9 mouse cellular contexts compared by ENCODE assay signal in the genomic region with DNA sequence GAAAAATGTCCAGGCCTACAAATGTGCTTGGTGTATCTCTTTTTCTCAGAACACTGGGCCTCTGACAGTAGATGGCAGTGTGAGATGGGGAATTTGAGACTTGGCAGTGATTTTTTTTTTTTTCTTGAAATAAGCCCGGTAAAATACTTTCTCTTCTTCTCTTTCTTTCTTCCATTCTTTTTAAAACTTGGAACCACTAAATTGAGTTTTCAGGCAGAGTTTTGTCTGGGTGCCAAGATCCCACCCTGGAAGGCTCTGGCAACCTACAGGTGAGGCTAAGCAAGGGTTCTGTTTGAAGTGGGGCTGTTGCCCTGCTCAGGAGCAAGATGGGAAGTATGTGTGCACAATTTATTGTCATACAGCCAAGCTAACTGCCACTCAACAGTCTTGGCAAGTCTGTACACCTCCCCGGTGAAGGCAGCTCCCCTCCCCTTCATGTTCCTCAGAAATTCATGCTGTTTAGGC.
DNase-seq lines count a peak whose midpoint lies in the region; ATAC-seq lines count a peak whose summit lies in the region.
"Had no signal": no experiment of that assay in that cellular context is flagged by ENCODE, and none has a peak within 500 bp of the region (broad histone marks: within the 10 kb centered on the region; RNA-seq: fewer than 3 reads in every experiment).

No protein-coding gene starts in this region.

- no peak overlapping the region for H3K27ac ChIP-seq in kidney, embryonic 15.5 days
- H3K27ac ChIP-seq in stomach, embryonic 16.5 days (ENCODE audit: low read length), result no peak overlapping the region
- H3K27ac ChIP-seq in midbrain, embryonic 16.5 days (ENCODE audit: low read length), result no peak overlapping the region
- H3K27ac ChIP-seq: liver, embryonic 13.5 days had no signal

- H3K27me3 ChIP-seq in kidney, embryonic 15.5 days, result no peaks in the 10 kb centered on the region
- no peaks in the 10 kb centered on the region for H3K27me3 ChIP-seq in stomach, embryonic 16.5 days (ENCODE audit: control insufficient read depth, insufficient read depth, low read length)
- no peaks in the 10 kb centered on the region for H3K27me3 ChIP-seq in midbrain, embryonic 16.5 days (ENCODE audit: control insufficient read depth, insufficient read depth, low read depth, low read length)
- H3K27me3 ChIP-seq: liver, embryonic 13.5 days had no signal

- no peak overlapping the region for H3K4me3 ChIP-seq in kidney, embryonic 15.5 days (replicated peaks)
- no peak overlapping the region for H3K4me3 ChIP-seq in stomach, embryonic 16.5 days (replicated peaks; ENCODE audit: low read length)
- no peak overlapping the region for H3K4me3 ChIP-seq in midbrain, embryonic 16.5 days (ENCODE audit: low read depth, low read length)
- H3K4me3 ChIP-seq: liver, embryonic 13.5 days had no signal

- H3K9me3 ChIP-seq in kidney, embryonic 15.5 days (replicated peaks), result no peaks in the 10 kb centered on the region
- H3K9me3 ChIP-seq in stomach, embryonic 16.5 days (replicated peaks; ENCODE audit: control insufficient read depth, low read length), result no peaks in the 10 kb centered on the region
- H3K9me3 ChIP-seq in midbrain, embryonic 16.5 days (replicated peaks; ENCODE audit: control insufficient read depth, low read length, poor library complexity, severe bottlenecking), result no peaks in the 10 kb centered on the region
- H3K9me3 ChIP-seq: liver, embryonic 13.5 days had no signal

- H3K4me2 ChIP-seq in kidney, embryonic 15.5 days, result peak overlapping the region; percentile 26; the same call in 1 of the 2 replicates
- H3K4me2 ChIP-seq in stomach, embryonic 16.5 days (ENCODE audit: low read depth, low read length), result 0 out of 2 replicates have a peak overlapping the region, but pooled peaks have one; percentile 1
- no peak overlapping the region for H3K4me2 ChIP-seq in midbrain, embryonic 16.5 days (ENCODE audit: low read length)
- H3K4me2 ChIP-seq: liver, embryonic 13.5 days had no signal

- H3K9ac ChIP-seq in kidney, embryonic 15.5 days, result no peak overlapping the region
- H3K9ac ChIP-seq in stomach, embryonic 16.5 days (ENCODE audit: low read length), result no peak overlapping the region
- no peak overlapping the region for H3K9ac ChIP-seq in midbrain, embryonic 16.5 days (ENCODE audit: low read depth, low read length)
- H3K9ac ChIP-seq: liver, embryonic 13.5 days had no signal

- H3K4me1 ChIP-seq in kidney, embryonic 15.5 days, result no peaks in the 10 kb centered on the region
- H3K4me1 ChIP-seq in stomach, embryonic 16.5 days (ENCODE audit: control insufficient read depth, insufficient read depth, low read length), result no peaks in the 10 kb centered on the region
- H3K4me1 ChIP-seq in midbrain, embryonic 16.5 days (ENCODE audit: control insufficient read depth, insufficient read depth, low read length), result 0 out of 2 replicates have a peak, but pooled peaks cover 2% of the 10 kb centered on the region
- H3K4me1 ChIP-seq: liver, embryonic 13.5 days had no signal

- no peak for ATAC-seq in kidney, embryonic 15.5 days (replicated peaks; ENCODE audit: low FRiP score)
- ATAC-seq in stomach, embryonic 16.5 days (ENCODE audit: insufficient read depth, low FRiP score), result no peak; the same call in 1 of the 2 replicates
- ATAC-seq in midbrain, embryonic 16.5 days, result no peak

- no peaks in the 10 kb centered on the region for H3K36me3 ChIP-seq in kidney, embryonic 15.5 days
- no peaks in the 10 kb centered on the region for H3K36me3 ChIP-seq in stomach, embryonic 16.5 days (ENCODE audit: control insufficient read depth, insufficient read depth, low read length)
- H3K36me3 ChIP-seq in midbrain, embryonic 16.5 days (ENCODE audit: control insufficient read depth, insufficient read depth, low read length), result no peaks in the 10 kb centered on the region
- H3K36me3 ChIP-seq: liver, embryonic 13.5 days had no signal

- 17% methylated on average over 2 of the region's 2 CpGs for WGBS in kidney, embryonic 15.5 days
- WGBS in stomach, embryonic 16.5 days, result 11% methylated on average over 2 of the region's 2 CpGs
- 34% methylated on average over 2 of the region's 2 CpGs for WGBS in midbrain, embryonic 16.5 days

- no peak for DNase-seq in kidney, adult 8-10 months
- peak; percentile 77 for DNase-seq in Muller cell, postnatal 12 days (ENCODE audit: inconsistent ontology term)
- peak; percentile 66 to 69 for DNase-seq in cerebellum, postnatal 14 days
- DNase-seq in kidney, postnatal 4 days, result peak; percentile 47 to 58
- no peak for DNase-seq in gastrocnemius, postnatal 10 days
- DNase-seq: liver, embryonic 13.5 days had no signal

Comparison
In these comparisons a context has a peak if more than half of its experiments do, and no peak if none do; other contexts are left out.
1. DNase-seq: peak in Muller cell, postnatal 12 days (single experiment), cerebellum, postnatal 14 days (2 of 2) and kidney, postnatal 4 days (2 of 2); none in kidney, adult 8-10 months (0 of 2) and gastrocnemius, postnatal 10 days (single experiment).